Mouse (Mus musculus): ENCODE data around the gene Gm20388. TPM values are rescaled to one million over a fixed set of nuclear protein-coding genes. Genes with fewer than 3 reads are reported as not detected.

Gene Gm20388
- polyA plus RNA-seq, 1 experiment from 2014 or later, result not detected

- no peak overlapping the region for H3K4me2 ChIP-seq
- H3K4me3 ChIP-seq (ENCODE audit: low read depth, low read length), result no peak overlapping the region
- ATAC-seq (ENCODE audit: low FRiP score) (no peak), DNase-seq (ENCODE audit: low spot score, missing footprints) (no peak)
- H3K9ac ChIP-seq (ENCODE audit: low read length), result no peak overlapping the region
- no peaks in the 10 kb centered on the region for H3K36me3 ChIP-seq (ENCODE audit: control insufficient read depth, insufficient read depth, low read length)
- H3K27ac ChIP-seq (ENCODE audit: low read depth, low read length), result no peak overlapping the region
- no peaks in the 10 kb centered on the region for H3K4me1 ChIP-seq (ENCODE audit: control insufficient read depth, insufficient read depth, low read length)
- H3K27me3 ChIP-seq (ENCODE audit: control insufficient read depth, insufficient read depth, low read length), result peaks cover 7% of the 10 kb centered on the region
- H3K9me3 ChIP-seq (ENCODE audit: control insufficient read depth, low read length), result no peaks in the 10 kb centered on the region
- WGBS, result 91% methylated on average over 15 of the region's 15 CpGs
Measured at GRCm38 (mm10) chr8:120741815-120742530, 831.3 kb downstream of the Gm20388 start.

- H3K4me3 ChIP-seq (ENCODE audit: low read depth, low read length), result no peak overlapping the region
- DNase-seq (ENCODE audit: low spot score, missing footprints), result no peak
- no peak overlapping the region for H3K27ac ChIP-seq (ENCODE audit: low read depth, low read length)
- H3K4me2 ChIP-seq, result no peak overlapping the region
- ATAC-seq (ENCODE audit: low FRiP score), result no peak
- WGBS, result 49% methylated on average over 12 of the region's 12 CpGs
- H3K9ac ChIP-seq (ENCODE audit: low read length), result no peak overlapping the region
- no peaks in the 10 kb centered on the region for H3K36me3 ChIP-seq (ENCODE audit: control insufficient read depth, insufficient read depth, low read length)
- no peaks in the 10 kb centered on the region; the same call in 1 of the 2 replicates for H3K27me3 ChIP-seq (ENCODE audit: control insufficient read depth, insufficient read depth, low read length)
- H3K4me1 ChIP-seq (ENCODE audit: control insufficient read depth, insufficient read depth, low read length), result no peaks in the 10 kb centered on the region
- no peaks in the 10 kb centered on the region for H3K9me3 ChIP-seq (ENCODE audit: control insufficient read depth, low read length)
Measured at GRCm38 (mm10) chr8:120743149-120743897, 832.7 kb downstream of the Gm20388 start.

DNA sequence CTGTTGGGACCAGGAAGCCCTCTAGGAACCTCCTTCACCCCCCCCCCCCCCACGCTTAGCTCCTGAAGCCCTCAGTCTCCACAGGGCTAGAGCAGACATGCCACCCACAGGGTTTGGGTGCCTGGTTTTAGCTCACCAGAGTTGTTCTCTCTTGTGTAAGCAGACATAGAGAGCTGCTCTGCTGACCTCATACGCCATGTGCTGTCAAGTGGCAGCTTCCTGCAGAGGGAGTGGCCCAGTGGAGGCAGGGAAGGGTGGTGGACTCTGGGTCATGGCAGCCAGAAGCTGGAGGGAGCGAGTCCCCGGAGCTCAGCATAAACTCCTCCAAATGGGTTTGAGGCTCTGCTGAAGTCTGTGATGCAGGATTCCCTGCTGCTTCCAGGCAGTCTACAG, 833.3 kb downstream of the Gm20388 start:
- ATAC-seq (ENCODE audit: low FRiP score) (no peak), DNase-seq (ENCODE audit: low spot score, missing footprints) (no peak)
- Histone ChIP-seq H3K27ac (ENCODE audit: low read depth, low read length) (no peak overlapping the region), H3K9ac (ENCODE audit: low read length) (no peak overlapping the region), H3K9me3 (ENCODE audit: control insufficient read depth, low read length) (no peaks in the 10 kb centered on the region), H3K4me1 (ENCODE audit: control insufficient read depth, insufficient read depth, low read length) (no peaks in the 10 kb centered on the region), H3K4me3 (ENCODE audit: low read depth, low read length) (no peak overlapping the region), H3K4me2 (no peak overlapping the region), H3K36me3 (ENCODE audit: control insufficient read depth, insufficient read depth, low read length) (no peaks in the 10 kb centered on the region), H3K27me3 (ENCODE audit: control insufficient read depth, insufficient read depth, low read length) (no peaks in the 10 kb centered on the region)
- WGBS, result 74% methylated on average over 4 of the region's 4 CpGs

GRCm38 (mm10) chr8:120744448-120744847, 833.8 kb downstream of the Gm20388 start:
- Histone ChIP-seq H3K36me3 (ENCODE audit: control insufficient read depth, insufficient read depth, low read length) (no peaks in the 10 kb centered on the region), H3K4me2 (no peak overlapping the region), H3K27ac (ENCODE audit: low read depth, low read length) (no peak overlapping the region), H3K4me1 (ENCODE audit: control insufficient read depth, insufficient read depth, low read length) (no peaks in the 10 kb centered on the region), H3K9me3 (ENCODE audit: control insufficient read depth, low read length) (no peaks in the 10 kb centered on the region), H3K27me3 (ENCODE audit: control insufficient read depth, insufficient read depth, low read length) (no peaks in the 10 kb centered on the region), H3K9ac (ENCODE audit: low read length) (no peak overlapping the region), H3K4me3 (ENCODE audit: low read depth, low read length) (no peak overlapping the region)
- ATAC-seq (ENCODE audit: low FRiP score) (no peak), DNase-seq (ENCODE audit: low spot score, missing footprints) (no peak)
- 65% methylated on average over 5 of the region's 5 CpGs for WGBS

DNA sequence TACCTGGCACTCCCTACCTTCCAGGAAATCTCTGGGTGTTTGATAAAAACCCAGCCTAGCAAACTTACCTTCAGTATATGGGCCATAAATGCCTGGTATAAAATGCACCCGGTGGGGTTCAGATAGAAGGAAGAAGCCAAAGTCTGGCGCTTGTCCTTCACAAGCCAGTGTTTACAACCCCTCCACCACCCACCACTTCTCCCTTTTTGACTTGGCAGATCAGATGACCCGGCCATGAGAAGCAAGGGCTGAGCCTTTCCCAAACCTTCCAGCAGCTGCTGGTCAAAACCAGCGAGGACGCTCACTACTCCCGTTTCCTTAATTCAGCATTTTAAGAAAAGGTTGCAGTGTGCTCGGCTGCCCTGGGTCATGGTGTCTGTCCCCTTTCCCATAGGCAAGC, 834.6 kb downstream of the Gm20388 start:
- WGBS, result 67% methylated on average over 7 of the region's 7 CpGs
- no peak for DNase-seq (ENCODE audit: low spot score, missing footprints)
- no peaks in the 10 kb centered on the region for H3K36me3 ChIP-seq (ENCODE audit: control insufficient read depth, insufficient read depth, low read length)
- H3K27me3 ChIP-seq (ENCODE audit: control insufficient read depth, insufficient read depth, low read length), result no peaks in the 10 kb centered on the region
- no peak overlapping the region for H3K4me2 ChIP-seq
- no peak overlapping the region for H3K9ac ChIP-seq (ENCODE audit: low read length)
- no peak overlapping the region for H3K4me3 ChIP-seq (ENCODE audit: low read depth, low read length)
- ATAC-seq (ENCODE audit: low FRiP score), result no peak
- no peaks in the 10 kb centered on the region for H3K4me1 ChIP-seq (ENCODE audit: control insufficient read depth, insufficient read depth, low read length)
- H3K27ac ChIP-seq (ENCODE audit: low read depth, low read length), result no peak overlapping the region
- H3K9me3 ChIP-seq (ENCODE audit: control insufficient read depth, low read length), result no peaks in the 10 kb centered on the region

DNA sequence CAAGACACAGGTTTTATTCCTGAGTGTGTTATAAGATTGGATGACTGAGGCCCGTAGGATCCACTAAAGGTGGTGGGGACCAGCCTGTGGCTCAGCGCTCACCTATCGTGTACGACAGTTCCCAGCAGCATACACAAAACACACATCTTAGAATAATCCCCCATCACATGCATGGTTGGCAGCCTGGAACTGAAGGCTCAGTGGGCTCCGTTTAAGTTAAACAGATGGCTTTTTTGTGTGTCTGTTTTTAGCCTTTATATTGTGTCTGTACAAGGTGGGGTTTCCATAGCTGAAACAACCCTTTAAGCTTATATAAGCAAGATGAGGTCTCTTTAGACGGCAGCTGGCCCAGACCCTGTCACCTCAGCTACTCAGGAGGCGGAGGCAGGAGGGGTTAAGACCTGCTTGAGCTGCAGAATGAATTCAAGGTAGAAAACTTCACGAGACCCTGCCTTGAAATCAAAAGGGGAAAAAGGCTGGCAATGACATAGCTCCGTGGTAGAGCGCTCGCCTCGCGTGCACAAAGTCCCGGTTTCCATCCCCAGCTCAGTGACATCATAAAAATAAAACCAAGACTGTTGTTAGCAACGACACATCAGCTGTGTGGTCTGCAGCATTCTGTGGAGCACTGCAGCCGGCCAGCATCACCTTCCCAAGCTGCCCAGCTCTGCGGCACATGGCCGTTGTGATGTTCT, 835.5 kb downstream of the Gm20388 start:
- Histone ChIP-seq H3K27ac (ENCODE audit: low read depth, low read length) (no peak overlapping the region), H3K4me2 (no peak overlapping the region), H3K4me1 (ENCODE audit: control insufficient read depth, insufficient read depth, low read length) (no peaks in the 10 kb centered on the region), H3K27me3 (ENCODE audit: control insufficient read depth, insufficient read depth, low read length) (no peaks in the 10 kb centered on the region), H3K36me3 (ENCODE audit: control insufficient read depth, insufficient read depth, low read length) (no peaks in the 10 kb centered on the region), H3K9me3 (ENCODE audit: control insufficient read depth, low read length) (no peaks in the 10 kb centered on the region), H3K9ac (ENCODE audit: low read length) (no peak overlapping the region), H3K4me3 (ENCODE audit: low read depth, low read length) (no peak overlapping the region)
- DNase-seq (ENCODE audit: low spot score, missing footprints) (no peak), ATAC-seq (ENCODE audit: low FRiP score) (no peak)
- 67% methylated on average over 18 of the region's 18 CpGs for WGBS

- no peaks in the 10 kb centered on the region for H3K27me3 ChIP-seq (ENCODE audit: control insufficient read depth, insufficient read depth, low read length)
- H3K4me2 ChIP-seq, result no peak overlapping the region
- ATAC-seq (ENCODE audit: low FRiP score), result no peak
- no peak for DNase-seq (ENCODE audit: low spot score, missing footprints)
- 73% methylated on average over 7 of the region's 7 CpGs for WGBS
- no peaks in the 10 kb centered on the region for H3K4me1 ChIP-seq (ENCODE audit: control insufficient read depth, insufficient read depth, low read length)
- no peaks in the 10 kb centered on the region for H3K36me3 ChIP-seq (ENCODE audit: control insufficient read depth, insufficient read depth, low read length)
- no peaks in the 10 kb centered on the region for H3K9me3 ChIP-seq (ENCODE audit: control insufficient read depth, low read length)
- H3K4me3 ChIP-seq (ENCODE audit: low read depth, low read length), result no peak overlapping the region
- H3K27ac ChIP-seq (ENCODE audit: low read depth, low read length), result no peak overlapping the region
- no peak overlapping the region for H3K9ac ChIP-seq (ENCODE audit: low read length)
Measured at GRCm38 (mm10) chr8:120747286-120747685, 836.6 kb downstream of the Gm20388 start.

- H3K9ac ChIP-seq (ENCODE audit: low read length), result no peak overlapping the region
- WGBS, result 84% methylated on average over 9 of the region's 9 CpGs
- H3K4me1 ChIP-seq (ENCODE audit: control insufficient read depth, insufficient read depth, low read length), result peaks cover 3% of the 10 kb centered on the region; the same call in 1 of the 2 replicates
- DNase-seq (ENCODE audit: low spot score, missing footprints) (no peak), ATAC-seq (ENCODE audit: low FRiP score) (no peak)
- H3K9me3 ChIP-seq (ENCODE audit: control insufficient read depth, low read length), result no peaks in the 10 kb centered on the region
- H3K4me3 ChIP-seq (ENCODE audit: low read depth, low read length), result no peak overlapping the region
- no peaks in the 10 kb centered on the region for H3K36me3 ChIP-seq (ENCODE audit: control insufficient read depth, insufficient read depth, low read length)
- no peak overlapping the region for H3K27ac ChIP-seq (ENCODE audit: low read depth, low read length)
- no peak overlapping the region for H3K4me2 ChIP-seq
- H3K27me3 ChIP-seq (ENCODE audit: control insufficient read depth, insufficient read depth, low read length), result no peaks in the 10 kb centered on the region
Measured at GRCm38 (mm10) chr8:120750616-120751015, 840.0 kb downstream of the Gm20388 start.

All from midbrain, embryonic 11.5 days (tissue).